Mouse (Mus musculus) limb, embryonic 14.5 days (tissue): ENCODE data around the gene Slc25a22. TPM values are rescaled to one million over a fixed set of nuclear protein-coding genes. Genes with fewer than 3 reads are reported as not detected.
"Not testable (repeated sequence)": the region's sequence is repeated elsewhere in the genome, so short reads cannot be mapped to it uniquely, and the experiment has no call there.

Source experiments
- ATAC-seq: fragments of 200-750 bp; cut with Nextera tagmentation; 2 replicates; pipeline ENCODE4 v1.8.0; 2017; ENCODE audit warnings: low read depth, moderate number of reproducible peaks, moderate TSS enrichment; ENCODE audit not compliant: low FRiP score
- DNase-seq: peaks from one replicate; pipeline ENCODE4 v3.0.0-alpha.2; 2015; ENCODE audit warnings: low spot score
- H3K27ac ChIP-seq: fragments of 300-500 bp; sonication (generic); replicated peaks from 2 replicates; pipeline ENCODE4 v1.5.1; 2014; ENCODE audit warnings: low read depth, mild to moderate bottlenecking, low read length, moderate library complexity, mixed read lengths
- H3K27me3 ChIP-seq: fragments of 300-500 bp; sonication (generic); 2 replicates; pipeline ENCODE4 v1.6.1; 2014; ENCODE audit warnings: low read length, mixed read lengths; ENCODE audit not compliant: control insufficient read depth, insufficient read depth
- H3K36me3 ChIP-seq: fragments of 300-500 bp; sonication (generic); 2 replicates; pipeline ENCODE4 v1.6.1; 2014; ENCODE audit warnings: mild to moderate bottlenecking, low read length, moderate library complexity, mixed read lengths; ENCODE audit not compliant: control insufficient read depth, insufficient read depth
- H3K4me1 ChIP-seq: fragments of 300-500 bp; sonication (generic); 2 replicates; pipeline ENCODE4 v1.6.1; 2014; ENCODE audit warnings: antibody characterized with exemption, low read length, mixed read lengths; ENCODE audit not compliant: control insufficient read depth, insufficient read depth
- H3K4me2 ChIP-seq: fragments of 300-500 bp; sonication (generic); replicated peaks from 2 replicates; pipeline ENCODE4 v1.6.1; 2014; ENCODE audit warnings: low read depth, mild to moderate bottlenecking, low read length, moderate library complexity; ENCODE audit not compliant: severe bottlenecking
- H3K4me3 ChIP-seq: fragments of 300-500 bp; sonication (generic); replicated peaks from 2 replicates; pipeline ENCODE4 v1.5.1; 2014; ENCODE audit warnings: low read length
- H3K9ac ChIP-seq: fragments of 300-500 bp; sonication (generic); 2 replicates; pipeline ENCODE4 v1.6.1; 2014; ENCODE audit warnings: mild to moderate bottlenecking, low read depth, low read length, moderate library complexity; ENCODE audit not compliant: severe bottlenecking
- H3K9me3 ChIP-seq: fragments of 300-500 bp; sonication (generic); 2 replicates; pipeline ENCODE4 v1.6.1; 2016; ENCODE audit warnings: low read length; ENCODE audit not compliant: control insufficient read depth
- POLR2A ChIP-seq: fragments of 200-500 bp; IDR thresholded peaks from 2 replicates; pipeline ENCODE4 v1.8.0; 2012; ENCODE audit warnings: inconsistent platforms, mild to moderate bottlenecking, moderate library complexity, borderline replicate concordance; ENCODE audit not compliant: insufficient read depth, insufficient read length; ENCODE audit errors: extremely low read depth
- WGBS: fragments of 180-500 bp; shearing (Covaris S2); extraction: QIAGEN DNeasy Blood & Tissue Kit; methylation state at CpG from one replicate; pipeline ENCODE4 v1.1.7; 2014; 5-methylcytosine and 5-hydroxymethylcytosine counted together
- polyA plus RNA-seq, 2 experiments: library from polyadenylated mRNA; depleted of rRNA in 1 of 2; stranded (reverse) in 1 of 2; unstranded in 1 of 2; fragments of >200 nt; fragmentation: Nextera tagmentation in 1 of 2; extraction: Ambion mirVana in 1 of 2; gene quantifications; 2 replicates each; pipeline versions ENCODE4 v1.2.1 to v1.2.3; 2012 to 2014

The Slc25a22 gene
- polyA plus RNA-seq, 2 experiments: 22.8 to 75.1 TPM

DNA sequence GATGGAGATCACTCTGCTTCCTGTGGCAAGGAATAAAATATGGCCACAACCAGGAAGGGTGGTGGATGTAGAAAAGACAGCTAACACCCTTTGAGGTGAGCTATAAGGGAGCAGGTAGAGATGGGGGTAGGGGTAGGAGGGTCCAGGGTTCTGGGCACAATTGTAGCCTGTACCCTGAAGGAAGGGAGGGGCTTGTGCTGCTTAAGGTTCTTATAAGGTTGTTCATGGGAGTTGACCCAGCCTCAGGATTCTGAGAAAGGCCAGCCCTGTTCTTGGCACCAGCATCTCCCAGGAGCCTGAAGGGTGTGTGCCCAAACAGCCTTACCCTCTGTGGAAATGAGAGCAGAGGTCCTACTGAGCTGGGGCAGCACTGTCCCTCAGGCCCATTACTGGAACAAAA, 14.2 kb upstream of the Slc25a22 start:
- DNase-seq (no peak), ATAC-seq (no peak)
- no peaks in the 10 kb centered on the region for H3K9me3 ChIP-seq
- no peak overlapping the region for H3K4me2 ChIP-seq
- H3K27me3 ChIP-seq: no peaks in the 10 kb centered on the region
- no peak for TF ChIP-seq POLR2A
- H3K4me1 ChIP-seq: peaks cover 15% of the 10 kb centered on the region
- H3K27ac ChIP-seq: no peak overlapping the region
- H3K4me3 ChIP-seq: no peak overlapping the region
- H3K9ac ChIP-seq: no peak overlapping the region
- H3K36me3 ChIP-seq: peaks cover 42% of the 10 kb centered on the region

DNA sequence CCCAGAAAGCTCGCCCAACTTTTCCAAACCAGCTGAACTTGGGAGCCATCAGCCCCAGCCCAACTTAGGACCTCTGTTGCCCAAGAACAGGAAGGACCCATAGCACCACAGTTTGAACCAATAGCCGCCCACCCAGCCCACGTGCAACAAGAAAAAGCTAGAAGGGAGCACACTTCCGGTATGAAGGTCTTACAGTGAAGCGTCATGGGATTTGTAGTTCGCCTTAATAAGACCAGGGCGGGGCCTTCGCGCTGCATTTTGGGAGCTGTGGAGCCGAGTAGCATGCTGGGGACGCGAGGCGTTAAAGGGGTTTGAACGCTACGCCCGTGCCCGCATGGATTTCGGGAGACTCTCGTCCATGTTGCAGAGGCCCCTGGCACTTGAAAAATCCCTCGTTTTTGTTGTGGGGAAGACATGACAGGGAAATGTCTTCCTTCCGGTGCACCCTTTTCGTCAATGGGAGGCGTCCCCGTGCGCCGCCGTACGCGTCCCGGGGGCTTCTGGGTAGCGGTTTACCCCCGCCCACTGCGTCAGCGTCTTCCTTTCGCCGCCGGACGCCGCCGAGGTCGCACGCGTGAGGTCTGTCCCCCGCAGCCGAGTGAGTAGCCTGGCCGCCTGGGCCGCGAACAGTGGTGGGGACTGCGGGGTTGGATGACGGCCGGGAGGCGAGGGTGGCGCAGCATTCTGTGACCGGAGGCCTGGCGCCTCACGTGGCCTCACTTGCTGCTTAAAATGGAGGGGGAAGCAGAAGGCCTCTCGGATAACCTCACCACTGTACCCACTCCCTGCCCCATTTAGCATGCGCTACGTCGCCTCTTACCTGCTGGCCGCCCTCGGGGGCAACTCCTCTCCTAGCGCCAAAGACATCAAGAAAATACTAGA, 9.7 kb upstream of the Slc25a22 start, which contains the start of gene Rplp2:
Rplp2 (plus strand) TSS at position 261 of the 882 bp plus-strand sequence.
- WGBS: under 1% methylated on average over 57 of the region's 63 CpGs
- DNase-seq: peak; percentile 98
- ATAC-seq: peak; percentile 91
- H3K27ac ChIP-seq: peak within 1 kb of the TSS; percentile 75
- peaks cover 27% of the 10 kb centered on the region for H3K4me1 ChIP-seq
- H3K4me2 ChIP-seq: peak within 1 kb of the TSS; percentile 57
- peak; percentile 76; the same call in 1 of the 2 replicates for TF ChIP-seq POLR2A
- peaks cover 42% of the 10 kb centered on the region for H3K36me3 ChIP-seq
- no peaks in the 10 kb centered on the region for H3K9me3 ChIP-seq
- H3K4me3 ChIP-seq: peak within 1 kb of the TSS; percentile 86
- H3K9ac ChIP-seq: peak within 1 kb of the TSS; percentile 86
- no peaks in the 10 kb centered on the region for H3K27me3 ChIP-seq

GRCm38 (mm10) chr7:141446374-141446773, 8.7 kb upstream of the Slc25a22 start:
- Histone ChIP-seq H3K4me1 (peaks cover 29% of the 10 kb centered on the region), H3K36me3 (peaks cover 39% of the 10 kb centered on the region)
- not testable (repeated sequence) for H3K27me3 ChIP-seq, H3K9ac ChIP-seq, DNase-seq, H3K4me3 ChIP-seq, H3K27ac ChIP-seq, H3K4me2 ChIP-seq, ATAC-seq, H3K9me3 ChIP-seq
- WGBS: 86% methylated on average over 3 of the region's 3 CpGs

DNA sequence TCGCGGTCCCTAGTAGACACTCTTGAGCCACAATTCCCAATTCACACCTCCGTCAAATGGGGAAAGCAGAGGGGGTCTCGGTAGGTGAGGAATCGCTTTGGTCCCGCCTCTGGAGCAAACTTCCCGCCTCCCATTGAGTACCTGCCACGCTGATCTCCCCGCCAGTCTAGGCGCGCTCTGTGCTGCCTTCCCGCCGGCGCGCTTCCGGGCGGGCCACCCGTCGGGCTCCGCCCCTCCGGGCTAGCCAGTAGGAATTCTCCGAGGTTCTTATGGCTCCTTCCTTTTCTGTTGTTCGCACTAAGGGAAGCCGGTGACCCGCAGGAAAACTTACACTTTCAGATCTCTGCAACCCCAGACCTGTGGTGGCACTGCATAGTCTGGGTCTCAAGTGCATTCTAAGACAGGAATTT, 6.1 kb upstream of the Slc25a22 start, which contains the start of gene Pidd1:
Pidd1 (minus strand) TSS at position 198 of the 410 bp plus-strand sequence.
- H3K4me3 ChIP-seq: peak within 1 kb of the TSS; percentile 45
- no peaks in the 10 kb centered on the region for H3K27me3 ChIP-seq
- WGBS: 0% methylated on average over 25 of the region's 25 CpGs
- ATAC-seq (peak; percentile 51; the same call in 1 of the 2 replicates), DNase-seq (peak; percentile 84)
- peak within 1 kb of the TSS; percentile 81 for H3K4me2 ChIP-seq
- H3K9me3 ChIP-seq: no peaks in the 10 kb centered on the region
- H3K9ac ChIP-seq: peak within 1 kb of the TSS; percentile 57
- TF ChIP-seq POLR2A: peak; percentile 46; the same call in 1 of the 2 replicates
- H3K36me3 ChIP-seq: peaks cover 29% of the 10 kb centered on the region
- H3K4me1 ChIP-seq: peaks cover 27% of the 10 kb centered on the region
- 0 out of 2 replicates have a peak within 1 kb of the TSS, but pooled peaks have one; percentile 48 for H3K27ac ChIP-seq

- peak overlapping the region; percentile 57 for H3K9ac ChIP-seq
- no peaks in the 10 kb centered on the region for H3K27me3 ChIP-seq
- H3K27ac ChIP-seq: no peak overlapping the region
- H3K4me2 ChIP-seq: peak overlapping the region; percentile 81
- DNase-seq (no peak), ATAC-seq (no peak)
- no peaks in the 10 kb centered on the region for H3K9me3 ChIP-seq
- no peak for TF ChIP-seq POLR2A
- peak overlapping the region; percentile 45 for H3K4me3 ChIP-seq
- 15% methylated on average over 12 of the region's 12 CpGs for WGBS
- H3K4me1 ChIP-seq: peaks cover 21% of the 10 kb centered on the region
- H3K36me3 ChIP-seq: peaks cover 23% of the 10 kb centered on the region
These were observed 5.6 kb upstream of the Slc25a22 start for GRCm38 (mm10) chr7:141443081-141443821.
